Mouse (Mus musculus) liver, embryonic 11.5 days (tissue): ENCODE data around the gene BC052040. TPM values are rescaled to one million over a fixed set of nuclear protein-coding genes. Genes with fewer than 3 reads are reported as not detected.

Source experiments
- ATAC-seq: fragments of 200-750 bp; cut with Nextera tagmentation; replicated peaks from 2 replicates; pipeline ENCODE4 v1.8.0; 2017; ENCODE audit warnings: moderate number of reproducible peaks, mild to moderate bottlenecking, moderate TSS enrichment, moderate library complexity; ENCODE audit not compliant: low FRiP score
- DNase-seq: peaks from one replicate; pipeline ENCODE4 v3.0.0-alpha.2; 2017; ENCODE audit warnings: low spot score
- H3K27ac ChIP-seq: fragments of 300-500 bp; sonication (generic); 2 replicates; pipeline ENCODE4 v1.5.1; 2014; ENCODE audit warnings: mild to moderate bottlenecking, low read depth, low read length, control low read depth
- H3K27me3 ChIP-seq: fragments of 300-500 bp; sonication (generic); replicated peaks from 2 replicates; pipeline ENCODE4 v1.6.1; 2014; ENCODE audit warnings: low read length, mixed read lengths; ENCODE audit not compliant: control insufficient read depth, insufficient read depth
- H3K36me3 ChIP-seq: fragments of 300-500 bp; sonication (generic); 2 replicates; pipeline ENCODE4 v1.6.1; 2014; ENCODE audit warnings: mild to moderate bottlenecking, low read length, moderate library complexity, mixed read lengths; ENCODE audit not compliant: control insufficient read depth, insufficient read depth
- H3K4me1 ChIP-seq: fragments of 300-500 bp; sonication (generic); replicated peaks from 2 replicates; pipeline ENCODE4 v1.6.1; 2014; ENCODE audit warnings: low read length, mixed read lengths; ENCODE audit not compliant: control insufficient read depth, insufficient read depth
- H3K4me2 ChIP-seq: fragments of 300-500 bp; sonication (generic); 2 replicates; pipeline ENCODE4 v1.6.1; 2014; ENCODE audit warnings: mild to moderate bottlenecking, control low read depth, moderate library complexity
- H3K4me3 ChIP-seq: fragments of 300-500 bp; sonication (generic); 2 replicates; pipeline ENCODE4 v1.5.1; 2014; ENCODE audit warnings: low read depth, low read length, control low read depth
- H3K9ac ChIP-seq: fragments of 300-500 bp; sonication (generic); 2 replicates; pipeline ENCODE4 v1.6.1; 2014; ENCODE audit warnings: low read depth, low read length, control low read depth
- H3K9me3 ChIP-seq: fragments of 300-500 bp; sonication (generic); 2 replicates; pipeline ENCODE4 v1.6.1; 2016; ENCODE audit warnings: low read length, inconsistent platforms, mixed read lengths; ENCODE audit not compliant: control insufficient read depth
- WGBS: fragments of 180-500 bp; shearing (Covaris S2); extraction: QIAGEN DNeasy Blood & Tissue Kit; methylation state at CpG from one replicate; pipeline ENCODE4 v1.1.7; 2014; 5-methylcytosine and 5-hydroxymethylcytosine counted together
- polyA plus RNA-seq: library from polyadenylated mRNA; unstranded; fragments of >200 nt; fragmentation: Nextera tagmentation; extraction: Ambion mirVana; gene quantifications from 2 replicates; pipeline ENCODE4 v1.2.1, GENCODE M21; 2014

The BC052040 gene
- polyA plus RNA-seq, 1 experiment from 2014 or later = 13.9 TPM

DNA sequence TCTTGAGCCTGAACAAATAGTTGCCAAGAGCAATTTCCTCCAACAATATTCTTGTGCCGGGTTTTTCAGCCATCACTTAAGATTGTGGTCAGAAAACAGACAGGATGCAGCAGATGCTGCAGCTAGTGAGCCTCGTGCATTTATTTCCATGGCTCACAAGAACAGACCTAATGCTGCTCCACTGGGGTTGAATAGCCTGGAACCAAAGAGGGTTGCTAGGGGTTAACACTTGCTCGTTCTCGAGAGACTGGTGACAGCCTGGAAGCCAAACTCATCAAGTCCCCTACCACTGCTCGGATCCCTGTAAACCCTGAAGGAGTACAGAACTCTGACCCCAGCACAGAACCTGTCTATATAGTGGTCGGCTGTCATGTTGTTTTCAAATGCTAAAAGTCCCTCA lies 144.4 kb downstream of the BC052040 start:
- WGBS = 68% methylated on average over 6 of the region's 6 CpGs
- no peak overlapping the region for H3K4me2 ChIP-seq
- no peak overlapping the region for H3K4me3 ChIP-seq
- ATAC-seq = no peak
- H3K36me3 ChIP-seq = peaks cover under 1% of the 10 kb centered on the region
- H3K27ac ChIP-seq = no peak overlapping the region
- H3K27me3 ChIP-seq = no peaks in the 10 kb centered on the region
- no peaks in the 10 kb centered on the region for H3K4me1 ChIP-seq
- DNase-seq = no peak
- H3K9ac ChIP-seq = no peak overlapping the region
- H3K9me3 ChIP-seq = no peaks in the 10 kb centered on the region; the same call in 1 of the 2 replicates

DNA sequence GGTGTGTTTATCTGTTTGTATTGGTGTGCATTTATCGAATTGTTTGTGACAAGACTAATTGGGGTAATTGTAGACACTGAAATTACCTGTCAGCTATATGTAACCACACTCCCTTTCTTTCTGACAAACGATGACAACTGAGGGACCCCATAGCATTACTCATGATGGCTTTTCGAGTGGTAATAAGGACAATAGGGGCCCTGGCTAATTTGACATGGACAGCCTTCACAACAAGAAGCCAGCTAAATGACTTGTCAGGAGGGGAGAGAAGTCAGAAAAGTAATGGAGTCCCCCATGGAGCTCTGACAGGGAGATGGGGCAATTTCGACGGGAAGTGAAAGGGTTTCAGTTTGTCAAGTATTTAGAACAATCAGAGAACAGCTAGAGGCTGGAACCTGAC lies 145.3 kb downstream of the BC052040 start:
- ATAC-seq (no peak), DNase-seq (no peak)

DNA sequence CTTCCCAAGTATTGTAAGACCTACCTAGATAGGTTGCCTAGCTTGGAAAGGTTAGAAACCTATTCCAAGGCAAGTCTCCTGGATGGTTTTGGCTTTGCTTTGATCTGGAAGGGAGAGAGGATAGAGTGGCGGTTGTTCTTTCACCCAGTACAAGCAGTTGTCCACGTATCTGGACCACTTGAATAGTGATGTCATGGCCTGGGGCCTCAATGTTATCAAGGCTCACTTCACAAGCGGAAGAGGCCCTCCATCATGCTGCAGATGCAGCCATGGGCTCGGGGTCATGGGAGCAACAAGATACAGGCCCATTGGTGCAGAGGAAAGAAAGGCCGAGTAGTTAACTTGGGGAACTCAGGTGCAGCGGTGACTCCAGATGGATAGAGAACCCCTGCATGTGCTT lies 147.1 kb downstream of the BC052040 start:
- no peaks in the 10 kb centered on the region for H3K4me1 ChIP-seq
- no peak overlapping the region for H3K27ac ChIP-seq
- DNase-seq (no peak), ATAC-seq (no peak)
- no peaks in the 10 kb centered on the region for H3K36me3 ChIP-seq
- no peak overlapping the region for H3K4me3 ChIP-seq
- no peaks in the 10 kb centered on the region for H3K9me3 ChIP-seq
- H3K4me2 ChIP-seq = no peak overlapping the region
- no peak overlapping the region for H3K9ac ChIP-seq
- WGBS = 87% methylated on average over 6 of the region's 6 CpGs
- no peaks in the 10 kb centered on the region for H3K27me3 ChIP-seq

More for the DNA sequence above, 145.3 kb downstream of the BC052040 start:
- WGBS = 79% methylated on average over 5 of the region's 5 CpGs
- H3K36me3 ChIP-seq = no peaks in the 10 kb centered on the region
- H3K9ac ChIP-seq = no peak overlapping the region
- H3K4me3 ChIP-seq = no peak overlapping the region
- H3K4me1 ChIP-seq = no peaks in the 10 kb centered on the region
- H3K4me2 ChIP-seq = no peak overlapping the region
- H3K27ac ChIP-seq = no peak overlapping the region
- H3K9me3 ChIP-seq = no peaks in the 10 kb centered on the region
- H3K27me3 ChIP-seq = no peaks in the 10 kb centered on the region

DNA sequence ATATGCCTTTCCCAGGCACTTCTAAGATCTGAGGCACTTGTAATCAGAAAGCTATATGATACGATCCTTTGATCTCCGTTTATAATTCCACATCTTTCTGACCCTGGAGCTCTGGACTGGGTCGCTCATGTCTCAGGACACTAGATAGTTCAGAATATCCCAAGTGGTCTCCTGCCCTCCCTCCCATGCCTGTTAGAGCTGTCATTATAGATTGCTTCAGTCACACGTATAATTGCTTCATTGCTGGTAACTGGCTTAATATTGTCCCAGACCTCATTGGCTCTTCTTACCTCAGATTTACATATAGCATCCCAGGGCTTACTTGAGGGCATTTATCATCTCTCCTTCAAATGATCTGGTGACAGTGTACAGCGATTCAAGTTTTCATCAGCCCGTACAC lies 149.0 kb downstream of the BC052040 start:
- ATAC-seq (no peak), DNase-seq (no peak)
- Histone ChIP-seq H3K4me3 (no peak overlapping the region), H3K4me1 (no peaks in the 10 kb centered on the region), H3K9ac (no peak overlapping the region), H3K27ac (no peak overlapping the region), H3K4me2 (no peak overlapping the region), H3K36me3 (no peaks in the 10 kb centered on the region), H3K9me3 (no peaks in the 10 kb centered on the region), H3K27me3 (no peaks in the 10 kb centered on the region)
- WGBS = 74% methylated on average over 6 of the region's 6 CpGs

DNA sequence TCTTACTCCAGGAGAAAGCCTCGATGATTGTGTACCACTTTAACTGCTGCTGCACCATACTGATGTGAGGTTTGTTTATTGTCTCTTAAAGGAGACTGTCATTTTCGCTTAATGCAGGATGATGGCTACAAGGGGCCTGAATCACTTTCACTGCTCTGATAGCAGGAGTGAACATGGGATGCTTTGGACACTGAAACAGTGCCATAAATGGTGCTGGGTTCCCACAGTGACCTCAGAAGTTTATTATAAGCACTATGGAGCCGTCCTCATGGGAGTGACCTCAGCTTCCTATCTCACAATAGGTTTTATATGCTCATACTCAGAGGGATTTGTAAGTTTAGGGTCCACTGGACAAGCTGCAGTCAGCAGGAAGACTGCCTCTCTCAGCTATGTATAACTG lies 149.7 kb downstream of the BC052040 start:
- Histone ChIP-seq H3K9me3 (no peaks in the 10 kb centered on the region), H3K4me2 (no peak overlapping the region), H3K27ac (no peak overlapping the region), H3K9ac (no peak overlapping the region), H3K36me3 (no peaks in the 10 kb centered on the region), H3K4me3 (no peak overlapping the region), H3K27me3 (no peaks in the 10 kb centered on the region), H3K4me1 (no peaks in the 10 kb centered on the region)
- WGBS = 69% methylated on average over 3 of the region's 3 CpGs
- DNase-seq = no peak
- ATAC-seq = no peak

DNA sequence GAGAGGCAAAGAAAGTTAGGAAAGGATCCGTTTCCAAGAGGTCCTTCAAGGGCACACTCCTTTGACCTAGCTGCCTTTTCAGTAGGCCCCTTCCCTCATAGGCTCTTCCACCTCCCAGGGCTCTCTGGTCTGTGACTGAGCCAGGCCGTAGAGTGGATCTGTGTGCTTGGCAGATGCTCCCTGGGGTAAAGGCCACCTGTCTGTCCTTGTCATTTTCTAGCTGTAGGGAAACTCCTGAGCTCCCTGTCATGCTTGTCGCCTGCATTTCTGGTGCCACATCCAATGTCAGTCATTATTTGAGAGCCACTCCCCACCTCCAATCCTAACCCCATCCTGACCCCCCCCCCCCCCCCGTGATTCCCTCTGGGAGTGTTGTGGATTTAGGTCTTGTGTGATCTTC lies 151.1 kb downstream of the BC052040 start:
- no peak for DNase-seq
- no peak overlapping the region for H3K27ac ChIP-seq
- H3K4me3 ChIP-seq = no peak overlapping the region
- 82% methylated on average over 4 of the region's 4 CpGs for WGBS
- H3K27me3 ChIP-seq = no peaks in the 10 kb centered on the region
- H3K4me1 ChIP-seq = no peaks in the 10 kb centered on the region
- no peak for ATAC-seq
- H3K9ac ChIP-seq = no peak overlapping the region
- no peak overlapping the region for H3K4me2 ChIP-seq
- no peaks in the 10 kb centered on the region for H3K9me3 ChIP-seq
- no peaks in the 10 kb centered on the region for H3K36me3 ChIP-seq

DNA sequence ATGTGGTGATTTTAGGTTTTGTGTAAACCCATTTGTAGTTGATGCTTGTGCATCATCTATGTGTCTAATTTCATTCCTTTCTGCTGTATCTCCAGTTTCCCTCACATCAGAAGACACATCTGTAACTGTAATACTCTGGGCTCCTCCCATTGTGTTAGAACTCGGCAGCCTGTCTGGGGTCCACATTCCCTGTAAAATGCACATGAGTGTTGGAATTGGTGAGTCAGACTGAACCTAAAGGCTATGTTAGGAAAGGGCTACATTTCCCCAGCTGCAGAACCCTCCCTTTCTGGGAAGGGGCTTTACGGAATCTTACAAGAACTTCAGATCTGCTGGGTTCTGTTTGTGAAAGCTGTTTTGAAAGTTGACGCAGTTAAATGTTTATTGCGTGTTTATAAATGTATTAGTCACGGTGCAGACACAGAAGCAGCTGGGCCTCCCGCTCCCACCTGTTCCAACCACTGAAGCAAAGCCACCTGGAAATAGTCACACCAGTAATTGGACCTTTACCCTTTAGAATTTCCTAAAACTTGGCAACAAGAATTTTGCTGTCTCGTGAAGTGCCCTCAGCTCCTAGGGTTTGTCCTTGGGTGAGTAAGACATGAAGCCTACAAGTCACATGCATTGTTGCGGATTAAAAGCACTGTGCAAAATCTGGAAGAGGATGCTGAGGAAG lies 151.6 kb downstream of the BC052040 start:
- WGBS = 88% methylated on average over 8 of the region's 8 CpGs

DNA sequence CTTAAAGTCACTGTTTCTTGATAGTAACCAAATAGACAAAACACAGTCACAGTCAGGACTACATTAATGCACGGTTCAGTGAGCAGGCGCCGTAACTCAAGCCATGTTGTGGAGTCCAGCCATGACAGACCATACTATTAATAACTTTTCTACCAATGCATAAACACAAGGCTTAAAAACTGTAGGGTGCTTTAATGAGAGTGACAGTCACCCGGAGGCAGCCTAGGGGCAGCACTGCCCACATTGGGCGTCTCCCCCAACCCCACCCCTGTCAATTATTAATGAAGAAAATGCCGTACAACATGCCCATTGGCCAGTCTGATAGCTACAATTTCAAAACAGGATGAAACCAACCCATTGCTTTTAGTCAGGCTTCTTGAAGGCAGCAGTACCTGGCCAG lies 153.3 kb downstream of the BC052040 start:
- H3K9me3 ChIP-seq = no peaks in the 10 kb centered on the region
- no peak overlapping the region for H3K4me3 ChIP-seq
- WGBS = 92% methylated on average over 6 of the region's 6 CpGs
- H3K36me3 ChIP-seq = no peaks in the 10 kb centered on the region
- DNase-seq (no peak), ATAC-seq (no peak)
- no peaks in the 10 kb centered on the region for H3K4me1 ChIP-seq
- no peak overlapping the region for H3K27ac ChIP-seq
- no peak overlapping the region for H3K9ac ChIP-seq
- no peak overlapping the region for H3K4me2 ChIP-seq
- H3K27me3 ChIP-seq = no peaks in the 10 kb centered on the region

More for the DNA sequence above, 151.6 kb downstream of the BC052040 start:
- Histone ChIP-seq H3K4me2 (no peak overlapping the region), H3K27ac (no peak overlapping the region), H3K4me1 (no peaks in the 10 kb centered on the region), H3K36me3 (no peaks in the 10 kb centered on the region), H3K4me3 (no peak overlapping the region), H3K9ac (no peak overlapping the region), H3K27me3 (no peaks in the 10 kb centered on the region), H3K9me3 (no peaks in the 10 kb centered on the region)
- DNase-seq (no peak), ATAC-seq (no peak)

DNA sequence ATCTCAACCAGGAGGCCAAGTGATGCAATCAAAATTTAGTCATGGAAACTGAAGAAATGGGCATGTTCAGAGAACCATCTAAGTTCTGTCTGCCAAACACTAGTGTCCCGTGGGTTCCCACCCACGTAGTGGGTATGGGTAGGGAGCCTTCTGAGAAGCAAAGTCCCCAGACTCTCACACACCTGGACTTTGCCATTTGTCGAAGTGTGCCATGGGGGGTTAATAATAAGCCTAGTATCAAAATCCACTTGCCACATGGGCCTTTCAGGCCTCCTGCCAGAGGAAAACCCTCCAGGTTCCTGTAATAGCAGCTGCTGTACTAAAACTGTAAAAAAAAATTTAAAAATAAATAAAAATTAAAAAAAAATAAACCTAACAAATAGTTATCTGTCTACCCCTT lies 154.9 kb downstream of the BC052040 start:
- Histone ChIP-seq H3K4me2 (no peak overlapping the region), H3K4me3 (no peak overlapping the region), H3K9me3 (no peaks in the 10 kb centered on the region), H3K9ac (no peak overlapping the region), H3K27me3 (no peaks in the 10 kb centered on the region), H3K36me3 (no peaks in the 10 kb centered on the region), H3K27ac (no peak overlapping the region), H3K4me1 (no peaks in the 10 kb centered on the region)
- WGBS = 86% methylated on average over 3 of the region's 3 CpGs
- ATAC-seq = no peak
- no peak for DNase-seq
